Mouse (Mus musculus): Measurements from ENCODE around the gene Klf7.

DNA sequence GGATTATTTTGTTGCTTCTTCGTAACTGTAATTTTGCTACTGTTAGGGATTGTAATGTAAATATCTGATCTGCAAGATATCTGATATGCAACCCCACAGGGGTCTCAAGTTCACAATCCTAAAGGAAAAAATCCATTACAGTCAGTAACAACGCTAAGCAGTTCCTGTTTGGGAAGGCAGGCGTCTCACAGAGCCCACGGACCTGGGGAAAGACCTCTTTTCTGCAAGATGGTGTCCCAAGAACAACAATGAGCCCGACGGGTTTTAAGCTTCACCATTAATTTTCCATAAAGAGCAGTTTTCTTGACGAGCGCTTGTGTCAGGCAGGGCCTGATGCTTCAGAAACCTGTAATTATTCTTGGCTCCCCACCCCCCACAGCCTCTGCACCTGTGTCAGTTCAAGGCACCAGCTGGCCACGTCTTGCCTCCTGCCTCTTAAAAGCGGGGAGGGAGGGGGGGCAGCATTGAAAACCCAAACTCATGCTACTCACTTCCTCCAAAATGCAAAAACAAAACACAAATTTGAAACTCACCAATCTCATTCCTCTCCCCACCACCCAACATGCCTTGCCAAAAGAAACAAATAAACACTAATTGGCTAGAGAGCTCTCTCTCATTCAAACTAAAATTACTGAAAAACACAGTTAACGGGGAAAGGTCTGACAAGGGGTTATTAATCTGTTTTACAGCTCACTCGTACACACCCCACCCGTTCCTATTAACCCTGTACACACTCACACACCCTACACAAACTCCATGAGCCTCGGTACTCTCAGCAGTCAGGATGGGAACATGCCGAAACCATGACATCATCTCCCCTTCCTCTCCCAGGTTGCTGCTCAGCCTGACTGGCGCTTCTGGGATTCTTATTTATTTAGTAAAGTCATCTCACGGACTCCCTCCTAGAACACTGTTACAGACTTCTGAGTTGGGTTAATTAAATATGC, 34.2 kb downstream of the Klf7 start:
- TF ChIP-seq POLR2A (IDR thresholded peaks at IDR 0.05; ENCODE audit: borderline replicate concordance, insufficient read depth, low read length) (no peak), CTCF (IDR thresholded peaks at IDR 0.05; ENCODE audit: borderline replicate concordance, insufficient read depth, low read depth, low read length) (no peak)

Measured in cerebellum, adult 2 months (tissue).